28 mouse cellular contexts compared by ENCODE assay signal in genomic region chr12:53294011-53294410, GRCm38 (mm10). TPM values are rescaled to one million over a fixed set of nuclear protein-coding genes. Genes with fewer than 3 reads are reported as not detected.
DNase-seq lines count a peak whose midpoint lies in the region; ATAC-seq lines count a peak whose summit lies in the region.
"Had no signal": no experiment of that assay in that cellular context is flagged by ENCODE, and none has a peak within 500 bp of the region (broad histone marks: within the 10 kb centered on the region; RNA-seq: fewer than 3 reads in every experiment).

No protein-coding gene starts in this region.

- H3K9me3 ChIP-seq in embryonic facial prominence, embryonic 11.5 days (replicated peaks; ENCODE audit: control insufficient read depth, low read length), result no peaks in the 10 kb centered on the region
- H3K9me3 ChIP-seq in embryonic facial prominence, embryonic 10.5 days, result no peaks in the 10 kb centered on the region
- no peaks in the 10 kb centered on the region for H3K9me3 ChIP-seq in hindbrain, embryonic 10.5 days
- H3K9me3 ChIP-seq in hindbrain, embryonic 14.5 days (ENCODE audit: control insufficient read depth, low read length), result no peaks in the 10 kb centered on the region
- no peaks in the 10 kb centered on the region for H3K9me3 ChIP-seq in neural tube, embryonic 14.5 days (ENCODE audit: control insufficient read depth, low read length)
- H3K9me3 ChIP-seq: embryonic facial prominence, embryonic 13.5 days; embryonic facial prominence, embryonic 15.5 days; forebrain, embryonic 13.5 days; forebrain, embryonic 15.5 days had no signal

- DNase-seq in embryonic facial prominence, embryonic 11.5 days (ENCODE audit: low spot score), result no peak
- no peak for DNase-seq in embryonic facial prominence, embryonic 10.5 days (ENCODE audit: low spot score)
- peak; percentile 80 for DNase-seq in heart, adult 11 months
- no peak for DNase-seq in heart, postnatal 36 days
- DNase-seq in hindbrain, embryonic 10.5 days (ENCODE audit: low spot score), result no peak
- no peak for DNase-seq in hindbrain, embryonic 14.5 days (ENCODE audit: low spot score)
- DNase-seq in neural tube, embryonic 10.5 days (ENCODE audit: extremely low spot score, low spot score), result no peak
- DNase-seq: adrenal gland, adult 2 months; adrenal gland, postnatal 10 days; adrenal gland, postnatal 25 days; B cell, adult 2 months; cerebellum, adult 11 months; cerebellum, adult 18-20 months; cerebellum, adult 8-10 months; cerebellum, adult 9-11 months; cerebellum, postnatal 14 days; cerebellum, postnatal 36 days; embryo, embryonic 11 days had no signal

- H3K9ac ChIP-seq in embryonic facial prominence, embryonic 11.5 days (replicated peaks; ENCODE audit: low read length), result no peak overlapping the region
- H3K9ac ChIP-seq in hindbrain, embryonic 14.5 days, result no peak overlapping the region
- no peak overlapping the region for H3K9ac ChIP-seq in neural tube, embryonic 14.5 days (replicated peaks; ENCODE audit: low read depth, low read length)
- H3K9ac ChIP-seq: embryonic facial prominence, embryonic 13.5 days; embryonic facial prominence, embryonic 15.5 days; forebrain, embryonic 13.5 days; forebrain, embryonic 15.5 days had no signal

- intact Hi-C loops in heart, postnatal 36 days (cut with DNase I), result no loop called here

- peak; percentile 63; the same call in 1 of the 2 replicates for ATAC-seq in embryonic facial prominence, embryonic 11.5 days (replicated peaks; ENCODE audit: insufficient number of reproducible peaks, low FRiP score, low TSS enrichment, low read depth)
- ATAC-seq in hindbrain, embryonic 14.5 days (ENCODE audit: low FRiP score), result no peak
- ATAC-seq in neural tube, embryonic 14.5 days (ENCODE audit: low read depth), result peak; percentile 42; the same call in 1 of the 2 replicates
- ATAC-seq: CD4-positive, CD25-positive, alpha-beta regulatory T cell, adult 4 months; forebrain, embryonic 13.5 days; forebrain, embryonic 15.5 days had no signal

- no peak overlapping the region for H3K27ac ChIP-seq in embryonic facial prominence, embryonic 11.5 days (replicated peaks; ENCODE audit: low read depth, low read length)
- H3K27ac ChIP-seq in embryonic facial prominence, embryonic 10.5 days (replicated peaks), result no peak overlapping the region
- H3K27ac ChIP-seq in hindbrain, embryonic 10.5 days, result peak overlapping the region; percentile 62
- no peak overlapping the region for H3K27ac ChIP-seq in hindbrain, embryonic 14.5 days
- H3K27ac ChIP-seq in neural tube, embryonic 14.5 days (ENCODE audit: low read depth, low read length), result no peak overlapping the region
- H3K27ac ChIP-seq: embryonic facial prominence, embryonic 13.5 days; embryonic facial prominence, embryonic 15.5 days; forebrain, embryonic 13.5 days; forebrain, embryonic 15.5 days had no signal

- no peak overlapping the region for H3K4me3 ChIP-seq in embryonic facial prominence, embryonic 11.5 days (ENCODE audit: low read depth, low read length)
- no peak overlapping the region for H3K4me3 ChIP-seq in embryonic facial prominence, embryonic 10.5 days
- H3K4me3 ChIP-seq in hindbrain, embryonic 10.5 days, result no peak overlapping the region
- H3K4me3 ChIP-seq in hindbrain, embryonic 14.5 days (replicated peaks; ENCODE audit: low read length), result no peak overlapping the region
- H3K4me3 ChIP-seq in neural tube, embryonic 14.5 days (ENCODE audit: low read depth, low read length), result no peak overlapping the region
- H3K4me3 ChIP-seq: embryonic facial prominence, embryonic 13.5 days; embryonic facial prominence, embryonic 15.5 days; erythroblast, embryonic 14.5 days; forebrain, embryonic 13.5 days; forebrain, embryonic 15.5 days had no signal

- no peaks in the 10 kb centered on the region for H3K27me3 ChIP-seq in embryonic facial prominence, embryonic 11.5 days (ENCODE audit: control insufficient read depth, insufficient read depth, low read length)
- no peaks in the 10 kb centered on the region for H3K27me3 ChIP-seq in embryonic facial prominence, embryonic 10.5 days (replicated peaks; ENCODE audit: low read depth, poor library complexity, severe bottlenecking)
- no peaks in the 10 kb centered on the region for H3K27me3 ChIP-seq in hindbrain, embryonic 10.5 days (ENCODE audit: insufficient read depth, poor library complexity, severe bottlenecking)
- H3K27me3 ChIP-seq in hindbrain, embryonic 14.5 days (ENCODE audit: control insufficient read depth, insufficient read depth, low read length), result no peaks in the 10 kb centered on the region
- no peaks in the 10 kb centered on the region for H3K27me3 ChIP-seq in neural tube, embryonic 14.5 days (ENCODE audit: control insufficient read depth, insufficient read depth, low read length)
- H3K27me3 ChIP-seq: CH12.LX; embryonic facial prominence, embryonic 15.5 days; forebrain, embryonic 13.5 days; forebrain, embryonic 15.5 days had no signal

- WGBS in embryonic facial prominence, embryonic 11.5 days, result 92% methylated on average over 7 of the region's 7 CpGs
- 95% methylated on average over 7 of the region's 7 CpGs for WGBS in embryonic facial prominence, embryonic 10.5 days
- WGBS in hindbrain, embryonic 10.5 days, result 96% methylated on average over 7 of the region's 7 CpGs
- WGBS in hindbrain, embryonic 14.5 days, result 94% methylated on average over 7 of the region's 7 CpGs
- WGBS in neural tube, embryonic 14.5 days, result 95% methylated on average over 7 of the region's 7 CpGs

- H3K4me2 ChIP-seq in embryonic facial prominence, embryonic 11.5 days (ENCODE audit: low read depth, low read length), result no peak overlapping the region
- no peak overlapping the region for H3K4me2 ChIP-seq in hindbrain, embryonic 14.5 days (replicated peaks)
- no peak overlapping the region for H3K4me2 ChIP-seq in neural tube, embryonic 14.5 days (ENCODE audit: low read depth, low read length)
- H3K4me2 ChIP-seq: embryonic facial prominence, embryonic 13.5 days; embryonic facial prominence, embryonic 15.5 days; forebrain, embryonic 13.5 days; forebrain, embryonic 15.5 days had no signal

- H3K36me3 ChIP-seq in embryonic facial prominence, embryonic 11.5 days (replicated peaks; ENCODE audit: control insufficient read depth, insufficient read depth, low read depth, low read length), result no peaks in the 10 kb centered on the region
- H3K36me3 ChIP-seq in embryonic facial prominence, embryonic 10.5 days (replicated peaks), result no peaks in the 10 kb centered on the region
- H3K36me3 ChIP-seq in hindbrain, embryonic 10.5 days, result 0 out of 2 replicates have a peak, but pooled peaks cover 5% of the 10 kb centered on the region
- no peaks in the 10 kb centered on the region for H3K36me3 ChIP-seq in hindbrain, embryonic 14.5 days (replicated peaks; ENCODE audit: control insufficient read depth, insufficient read depth)
- no peaks in the 10 kb centered on the region for H3K36me3 ChIP-seq in neural tube, embryonic 14.5 days (ENCODE audit: control insufficient read depth, insufficient read depth, low read length)
- H3K36me3 ChIP-seq: embryonic facial prominence, embryonic 13.5 days; embryonic facial prominence, embryonic 15.5 days; forebrain, embryonic 15.5 days had no signal

- peaks cover 3% of the 10 kb centered on the region; the same call in 1 of the 2 replicates for H3K4me1 ChIP-seq in embryonic facial prominence, embryonic 11.5 days (ENCODE audit: control insufficient read depth, insufficient read depth, low read length)
- H3K4me1 ChIP-seq in embryonic facial prominence, embryonic 10.5 days, result peaks cover 53% of the 10 kb centered on the region
- peaks cover 51% of the 10 kb centered on the region for H3K4me1 ChIP-seq in hindbrain, embryonic 10.5 days (replicated peaks)
- peaks cover 34% of the 10 kb centered on the region for H3K4me1 ChIP-seq in hindbrain, embryonic 14.5 days (replicated peaks; ENCODE audit: control insufficient read depth, insufficient read depth, low read length)
- 0 out of 2 replicates have a peak, but pooled peaks cover 8% of the 10 kb centered on the region for H3K4me1 ChIP-seq in neural tube, embryonic 14.5 days (ENCODE audit: control insufficient read depth, insufficient read depth, low read length)

RNA-seq across cellular contexts. Expression of gene Npas3, which starts 45.5 kb away (rescaled TPM):
- polyA plus RNA-seq in embryonic facial prominence, embryonic 11.5 days (2014; fragmentation: Nextera tagmentation; extraction: Ambion mirVana), result 4.5 and 5.0 TPM in 2 replicates
- polyA plus RNA-seq in embryonic facial prominence, embryonic 10.5 days (2016; fragmentation: Nextera tagmentation; extraction: Ambion mirVana), result 2.2 and 2.7 TPM in 2 replicates
- total RNA-seq in heart, postnatal 36 days (2021), result under 1 TPM; 0.79 to 0.83 TPM
- polyA plus RNA-seq in hindbrain, embryonic 10.5 days (2016; fragmentation: Nextera tagmentation; extraction: Ambion mirVana), result 6.6 and 12.2 TPM in 2 replicates
- polyA plus RNA-seq in hindbrain, embryonic 14.5 days (2014; fragmentation: Nextera tagmentation; extraction: Ambion mirVana), result 25.9 and 31.5 TPM in 2 replicates
- polyA plus RNA-seq in neural tube, embryonic 14.5 days (2014; fragmentation: Nextera tagmentation; extraction: Ambion mirVana), result 25.9 and 29.1 TPM in 2 replicates
- total RNA-seq: common myeloid progenitor, adult 5-6 weeks; MEL had no signal
- polyA plus RNA-seq: erythroblast, embryonic 14.5 days had no signal
